Mouse (Mus musculus) left cerebral cortex, postnatal 36 days (tissue): ENCODE measurements around the gene Gm29609. TPM values are rescaled to one million over a fixed set of nuclear protein-coding genes. Genes with fewer than 3 reads are reported as not detected.

Source experiments
- DNase-seq, 2 experiments: peaks; one replicate each; pipeline ENCODE4 v3.0.0; 2021 to 2022; ENCODE audit warnings: low spot score in 2 of 2, mixed read lengths in 1 of 2
- intact Hi-C: fragments of 180-260 bp; cut with DNase I; formaldehyde crosslinking; loops from one replicate; pipeline ENCODE4 v1.15.1; 2025
- total RNA-seq, 2 experiments: library from RNA; stranded (reverse); gene quantifications; 2 replicates each; pipeline ENCODE4 v1.2.3; 2021

Gene Gm29609
- total RNA-seq, 2 experiments from 2014 or later, result 2.0 to 5.1 TPM

- intact Hi-C loops, result no loop called here
- DNase-seq, result no peak
These were observed 14.8 kb downstream of the Gm29609 start for GRCm38 (mm10) chr5:31164878-31165277.

DNA sequence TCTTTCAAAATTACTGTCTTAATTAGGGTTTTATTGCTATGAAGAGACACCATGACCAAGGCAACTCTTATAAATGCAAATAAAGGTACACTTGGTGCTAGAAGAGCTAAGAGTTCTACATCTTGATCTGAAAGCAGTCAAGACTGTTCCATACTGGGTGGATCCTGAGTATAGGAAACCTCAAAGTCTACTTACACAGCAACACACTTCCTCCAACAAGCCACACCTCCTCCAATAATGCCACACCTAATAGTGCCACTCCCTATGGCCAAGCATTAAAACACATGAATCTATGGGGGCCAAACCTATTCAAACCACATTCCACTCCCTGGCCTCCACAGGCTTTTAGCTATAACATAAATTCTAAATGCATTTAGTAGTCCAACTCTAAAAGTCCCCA, 17.2 kb downstream of the Gm29609 start:
- no peak for DNase-seq
- intact Hi-C loops, result no loop called here

GRCm38 (mm10) chr5:31154152-31154553, 25.6 kb downstream of the Gm29609 start, which contains the start of gene Mpv17:
Mpv17 (minus strand) TSS chr5:31154251.
- peak; percentile 84 to 87 for DNase-seq
- intact Hi-C loops, result no loop called here

- intact Hi-C loops, result no loop called here
- peak in 1 of 2 experiments; percentile 15 for DNase-seq
These were observed 26.1 kb downstream of the Gm29609 start for GRCm38 (mm10) chr5:31153516-31154151.

- intact Hi-C loops, result no loop called here
- no peak for DNase-seq
These were observed 28.0 kb downstream of the Gm29609 start for GRCm38 (mm10) chr5:31151746-31152145.

GRCm38 (mm10) chr5:31149781-31150180, 29.9 kb downstream of the Gm29609 start:
- intact Hi-C loops, result no loop called here
- no peak for DNase-seq

DNA sequence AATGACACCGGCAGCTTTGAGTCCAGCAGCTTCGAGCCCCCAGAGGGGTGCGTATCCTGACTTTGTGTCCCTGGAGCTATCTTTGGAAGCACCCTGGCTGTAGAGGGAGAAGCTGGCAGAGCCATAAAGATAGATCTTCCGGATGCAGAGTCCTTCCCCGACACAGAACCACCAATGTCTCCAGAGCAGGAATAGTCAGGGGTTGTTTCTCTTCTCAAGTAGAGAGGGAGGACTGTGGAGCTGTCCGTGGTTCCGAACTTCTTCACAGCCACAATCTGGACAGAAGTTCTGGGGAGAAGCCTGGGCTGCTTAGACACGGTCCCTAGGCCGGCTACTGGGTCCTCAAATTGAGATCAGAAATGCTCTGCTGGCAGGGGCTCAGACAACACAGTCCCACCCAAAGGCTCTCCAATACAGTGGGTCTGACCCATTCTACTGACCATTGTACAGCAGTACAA, 40.7 kb downstream of the Gm29609 start:
- no peak for DNase-seq
- intact Hi-C loops, result no loop called here

GRCm38 (mm10) chr5:31138241-31138967, 41.3 kb downstream of the Gm29609 start, which contains the start of gene Ucn:
Ucn (minus strand) TSS chr5:31138829.
- DNase-seq, result no peak

GRCm38 (mm10) chr5:31137658-31138057, 42.1 kb downstream of the Gm29609 start:
- DNase-seq, result no peak
- intact Hi-C loops, result no loop called here

More at GRCm38 (mm10) chr5:31138241-31138967, 41.3 kb downstream of the Gm29609 start, which contains the start of gene Ucn:
- intact Hi-C loops, result no loop called here

DNA sequence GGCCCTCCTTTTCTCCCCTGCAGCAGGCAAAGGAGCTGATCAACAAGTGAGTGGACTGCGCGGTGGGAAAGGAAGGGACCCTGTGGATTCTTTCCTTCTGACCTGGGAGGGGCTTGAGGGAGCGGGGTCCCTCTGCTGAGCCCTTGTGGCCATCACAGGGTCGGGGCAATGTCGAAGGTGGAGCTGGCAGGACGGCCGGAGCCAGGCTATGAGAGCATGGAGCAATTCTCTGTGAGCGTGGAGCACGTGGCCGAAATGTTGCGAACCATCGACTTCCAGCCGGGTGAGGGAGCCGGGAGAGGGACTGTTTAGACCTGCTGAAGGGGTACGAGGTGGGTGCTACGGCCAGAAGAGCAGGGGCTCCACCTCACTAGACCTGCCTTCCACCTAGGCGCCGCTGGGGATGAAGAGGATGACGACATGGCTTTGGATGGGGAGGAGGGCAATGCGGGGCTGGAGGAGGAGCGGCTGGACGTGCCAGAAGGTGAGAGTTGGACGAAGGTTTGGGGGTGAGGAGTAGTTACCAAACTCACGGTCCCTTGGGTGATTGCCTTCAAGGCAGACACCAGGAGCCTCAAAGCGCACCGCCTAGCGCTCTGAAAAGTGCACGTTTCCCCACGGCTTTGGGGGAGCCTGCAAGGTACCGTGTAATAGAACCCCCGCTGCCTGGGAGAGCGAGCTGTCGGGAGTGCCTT, 42.8 kb downstream of the Gm29609 start:
- no peak for DNase-seq
- intact Hi-C loops, result no loop called here

GRCm38 (mm10) chr5:31126050-31126449, 53.7 kb downstream of the Gm29609 start:
- intact Hi-C loops, result no loop called here
- DNase-seq, result no peak

DNA sequence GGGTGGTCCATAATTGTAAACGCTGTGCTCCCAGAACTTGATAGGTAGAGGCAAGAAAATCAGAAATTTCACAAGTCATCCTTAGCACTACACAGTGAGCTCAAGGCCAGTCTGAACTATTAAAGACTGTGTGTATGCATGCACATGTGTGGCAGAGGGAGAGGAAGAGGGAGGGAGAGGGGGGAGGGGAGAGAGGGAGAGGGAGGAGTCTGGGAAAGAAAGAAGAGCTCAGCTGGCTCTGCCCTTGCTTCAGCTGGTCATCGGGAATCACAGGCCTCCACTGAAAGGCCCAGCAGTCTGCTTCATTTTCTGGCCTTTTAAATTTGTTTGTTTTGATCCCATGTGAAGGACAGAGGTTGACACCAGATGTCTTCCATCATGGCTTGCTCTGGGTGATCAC, 56.2 kb downstream of the Gm29609 start:
- no peak for DNase-seq
- intact Hi-C loops, result loop anchor here (5.0 kb wide), 1 partner anchor 41 kb away; no protein-coding TSS in a partner anchor

DNA sequence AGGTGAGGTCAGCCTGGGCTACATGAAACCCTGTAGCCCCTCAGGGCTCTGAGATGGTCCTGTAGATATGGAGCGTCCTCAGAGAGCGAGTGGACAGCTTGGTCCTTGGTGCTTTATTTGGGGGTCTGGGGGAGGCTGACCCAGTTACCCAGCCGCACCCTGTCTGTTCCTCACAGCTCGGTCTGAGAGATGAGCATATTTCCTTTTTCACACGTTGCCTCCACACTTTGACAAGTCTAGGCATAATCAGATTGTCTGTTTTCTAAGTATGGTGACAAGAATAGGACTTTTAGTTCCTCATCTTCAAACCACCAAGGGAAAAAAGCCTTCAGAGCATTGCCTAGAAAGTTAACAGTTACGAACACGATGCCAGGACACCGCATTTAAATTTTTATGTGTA, 58.6 kb downstream of the Gm29609 start:
- intact Hi-C loops, result loop anchor here (5.0 kb wide), 1 partner anchor 39 kb away; no protein-coding TSS in a partner anchor
- DNase-seq, result peak; percentile 38 to 50

DNA sequence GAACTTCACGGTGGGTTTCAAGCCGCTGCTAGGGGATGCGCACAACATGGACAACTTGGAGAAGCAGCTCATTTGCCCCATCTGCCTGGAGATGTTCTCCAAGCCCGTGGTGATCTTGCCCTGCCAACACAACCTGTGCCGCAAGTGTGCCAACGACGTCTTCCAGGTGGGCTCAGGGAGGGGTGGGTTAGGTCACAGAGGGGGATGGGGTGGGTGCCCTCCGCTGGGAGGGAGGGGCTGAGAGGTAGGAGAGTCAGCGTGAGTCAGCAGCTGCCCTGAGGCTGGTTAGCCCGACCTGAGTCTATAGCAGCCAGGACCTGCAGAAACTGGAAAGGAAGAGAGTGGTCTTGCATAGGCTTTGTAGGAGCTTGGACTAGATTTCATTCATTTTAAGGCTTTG, 62.8 kb downstream of the Gm29609 start:
- intact Hi-C loops, result no loop called here

GRCm38 (mm10) chr5:31116354-31116753, 63.4 kb downstream of the Gm29609 start, which contains the start of gene Trim54:
Trim54 (plus strand) TSS chr5:31116712.
- intact Hi-C loops, result no loop called here
- DNase-seq, result no peak

More for the DNA sequence above, 62.8 kb downstream of the Gm29609 start:
- DNase-seq, result no peak

DNA sequence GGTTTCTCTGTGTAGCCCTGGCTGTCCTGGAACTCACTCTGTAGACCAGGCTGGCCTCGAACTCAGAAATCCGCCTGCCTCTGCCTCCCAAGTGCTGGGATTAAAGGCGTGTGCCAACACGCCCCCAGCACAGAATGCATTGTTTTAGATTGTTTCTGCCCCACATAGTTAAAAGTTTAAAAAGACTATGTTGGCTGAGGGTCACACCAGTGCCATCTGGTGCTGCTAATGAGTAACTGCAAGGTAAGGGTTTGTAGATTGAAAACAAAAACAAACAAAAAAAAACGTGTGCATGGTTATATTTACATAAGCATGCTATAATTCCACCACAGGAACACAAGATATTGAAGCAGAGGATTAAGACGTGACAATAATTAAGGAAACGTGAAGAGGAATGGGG, 68.9 kb downstream of the Gm29609 start:
- intact Hi-C loops, result no loop called here
- DNase-seq, result no peak

DNA sequence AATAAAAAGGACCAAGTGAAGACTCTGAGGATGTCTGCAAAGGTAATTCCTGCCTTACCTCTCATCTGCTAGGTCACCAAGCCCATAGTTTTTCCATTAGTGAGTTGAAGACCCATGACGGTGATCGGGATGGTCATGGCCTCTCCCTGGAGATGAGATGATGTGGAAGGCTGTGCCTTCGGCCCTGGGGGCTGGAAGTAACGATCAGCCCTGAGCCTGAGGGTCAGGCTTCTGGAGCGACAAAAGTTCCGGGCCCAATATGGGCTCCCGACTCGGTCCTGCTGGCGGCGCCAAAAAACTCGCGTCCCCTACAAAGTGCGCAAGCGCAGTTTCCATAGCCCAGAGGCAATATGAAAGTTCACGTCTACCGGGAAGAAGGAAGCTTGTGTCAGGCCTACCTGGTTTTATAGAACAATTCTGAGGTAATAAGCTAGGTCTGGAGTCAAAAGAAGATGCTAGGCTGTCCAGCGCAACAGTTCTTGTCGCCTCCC, 71.7 kb downstream of the Gm29609 start, which contains the start of gene Slc30a3:
Slc30a3 (minus strand) TSS at position 238 of the 491 bp plus-strand sequence.
- intact Hi-C loops, result no loop called here

DNA sequence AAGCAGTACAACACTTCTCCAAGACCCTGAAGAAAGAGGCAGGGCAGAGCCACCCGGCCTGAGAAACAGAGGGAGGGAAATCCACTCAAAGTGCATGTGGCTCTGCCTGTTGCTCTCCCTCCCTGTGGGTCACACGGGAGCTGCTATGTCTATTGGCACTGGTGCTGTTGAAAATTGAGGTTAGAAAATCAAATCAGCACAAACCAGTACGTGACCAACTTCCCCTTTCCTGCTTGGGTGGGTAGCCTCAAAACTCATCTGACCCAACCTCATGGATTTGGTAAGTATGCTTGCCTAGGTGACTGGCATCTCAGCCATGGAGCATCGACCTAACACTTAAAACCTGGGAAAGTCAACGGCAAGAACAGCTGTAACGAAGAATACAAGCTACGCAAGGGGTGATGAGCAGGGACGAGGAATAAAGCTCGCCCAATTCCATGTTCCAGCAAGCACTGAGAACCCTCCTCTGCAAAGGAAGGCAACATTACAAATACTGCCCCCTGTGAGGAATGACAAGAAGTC, 73.8 kb downstream of the Gm29609 start, which contains the start of gene Dnajc5g:
Dnajc5g (plus strand) TSS at position 472 of the 522 bp plus-strand sequence.
- no peak for DNase-seq
- intact Hi-C loops, result no loop called here

More for the DNA sequence above, 71.7 kb downstream of the Gm29609 start, which contains the start of gene Slc30a3:
- no peak for DNase-seq

DNA sequence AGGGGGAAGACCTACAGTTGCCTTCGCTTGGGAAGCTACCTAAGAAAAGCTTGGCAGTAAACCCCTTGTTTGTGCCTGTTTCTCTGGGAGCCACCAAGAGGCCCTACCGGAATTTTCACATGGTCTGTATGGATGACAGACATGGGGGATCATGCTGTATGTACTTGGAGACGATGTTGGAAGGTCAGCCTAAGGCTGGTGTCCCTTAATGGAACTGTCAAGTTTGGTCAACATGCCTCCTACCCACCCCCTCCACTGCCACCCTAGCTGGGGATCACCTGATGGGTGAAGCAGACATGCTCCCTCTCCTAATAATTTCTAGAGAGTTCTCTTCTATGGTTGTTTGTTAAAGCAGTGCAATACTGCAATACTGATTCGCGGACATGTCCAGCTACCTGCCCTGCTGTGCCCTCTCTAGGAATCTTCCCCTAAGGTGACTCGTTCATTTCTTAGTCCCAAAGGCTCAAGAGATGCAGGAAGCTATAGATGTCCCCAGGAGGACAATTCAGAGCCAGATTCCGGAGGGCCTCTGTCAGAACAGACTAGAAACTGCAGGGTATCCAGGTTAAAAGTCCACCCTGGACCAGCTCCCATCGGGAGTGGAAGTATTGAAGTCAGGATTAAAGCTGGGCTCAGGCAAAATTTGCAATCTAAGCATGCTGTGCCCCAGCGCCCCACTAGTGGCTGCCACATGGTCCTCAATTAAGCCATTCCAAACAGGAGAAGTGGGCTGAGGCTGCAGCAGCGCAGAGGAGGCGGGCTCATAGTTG, 83.8 kb downstream of the Gm29609 start:
- intact Hi-C loops, result no loop called here
- no peak for DNase-seq
